Mouse (Mus musculus) hindbrain, embryonic 10.5 days (tissue): ENCODE results near the gene Ccdc65. TPM values are rescaled to one million over a fixed set of nuclear protein-coding genes. Genes with fewer than 3 reads are reported as not detected.

ENCODE experiments used
- polyA plus RNA-seq: library from polyadenylated mRNA; unstranded; fragments of >200 nt; fragmentation: Nextera tagmentation; extraction: Ambion mirVana; gene quantifications from 2 replicates; pipeline ENCODE4 v1.2.1, GENCODE M21; 2016

Ccdc65 gene
- polyA plus RNA-seq, 1 experiment from 2014 or later: 3.1 TPM

Other genes starting within 250 kb of the Ccdc65 start
- not detected in 2 replicates for gene OR5BS1P, start 238.3 kb upstream of the Ccdc65 start, polyA plus RNA-seq
- 0.22 and 0.48 TPM in 2 replicates for gene Lalba, start 225.5 kb upstream of the Ccdc65 start, polyA plus RNA-seq
- not detected in 2 replicates for gene Olfr279, start 215.8 kb upstream of the Ccdc65 start, polyA plus RNA-seq
- 134 and 151 TPM in 2 replicates for gene Kansl2, start 173.9 kb upstream of the Ccdc65 start, polyA plus RNA-seq
- gene Ccnt1, start 137.3 kb upstream of the Ccdc65 start, polyA plus RNA-seq: 53.7 and 57.6 TPM in 2 replicates
- not detected in 2 replicates for gene 4930415O20Rik, start 137.2 kb upstream of the Ccdc65 start, polyA plus RNA-seq
- 11.6 and 12.0 TPM in 2 replicates for gene Adcy6, start 98.1 kb upstream of the Ccdc65 start, polyA plus RNA-seq
- 38.8 and 58.6 TPM in 2 replicates for gene Cacnb3, start 77.4 kb upstream of the Ccdc65 start, polyA plus RNA-seq
- 22.8 and 23.8 TPM in 2 replicates for gene Ddx23, start 45.3 kb upstream of the Ccdc65 start, polyA plus RNA-seq
- 3.7 and 5.8 TPM in 2 replicates for gene Rnd1, start 30.7 kb upstream of the Ccdc65 start, polyA plus RNA-seq
- 12.9 and 15.9 TPM in 2 replicates for gene Fkbp11, start 20.0 kb downstream of the Ccdc65 start, polyA plus RNA-seq
- gene Arf3, start 55.0 kb downstream of the Ccdc65 start, polyA plus RNA-seq: 42.6 and 45.1 TPM in 2 replicates
- 0.21 and 0.44 TPM in 2 replicates for gene Wnt10b, start 69.9 kb downstream of the Ccdc65 start, polyA plus RNA-seq
- gene Wnt1, start 81.7 kb downstream of the Ccdc65 start, polyA plus RNA-seq: 13.7 and 13.8 TPM in 2 replicates
- 0.21 and 0.56 TPM in 2 replicates for gene Ddn, start 101.3 kb downstream of the Ccdc65 start, polyA plus RNA-seq
- gene Prkag1, start 123.3 kb downstream of the Ccdc65 start, polyA plus RNA-seq: 88.7 and 89.0 TPM in 2 replicates
- 10.2 and 11.2 TPM in 2 replicates for gene Kmt2d, start 163.0 kb downstream of the Ccdc65 start, polyA plus RNA-seq
- gene Rhebl1, start 186.3 kb downstream of the Ccdc65 start, polyA plus RNA-seq: 21.0 and 25.7 TPM in 2 replicates
- 0.42 and 0.46 TPM in 2 replicates for gene Dhh, start 190.3 kb downstream of the Ccdc65 start, polyA plus RNA-seq
- 22.3 and 25.5 TPM in 2 replicates for gene Lmbr1l, start 210.0 kb downstream of the Ccdc65 start, polyA plus RNA-seq
- gene Tuba1b, start 226.4 kb downstream of the Ccdc65 start, polyA plus RNA-seq: 2,254 and 2,463 TPM in 2 replicates
- gene Gm49450, start 245.3 kb downstream of the Ccdc65 start, polyA plus RNA-seq: not detected in 2 replicates
- gene Tuba1a, start 245.5 kb downstream of the Ccdc65 start, polyA plus RNA-seq: 4,838 and 8,764 TPM in 2 replicates